Mouse (Mus musculus): ENCODE measurements at regions not wholly inside any gene's neighbourhood (a gene's known extent, or its start where the extent isn't known, plus 50 kb on each side); places are given as distances from the start of the nearest gene placed in this dataset.

DNA sequence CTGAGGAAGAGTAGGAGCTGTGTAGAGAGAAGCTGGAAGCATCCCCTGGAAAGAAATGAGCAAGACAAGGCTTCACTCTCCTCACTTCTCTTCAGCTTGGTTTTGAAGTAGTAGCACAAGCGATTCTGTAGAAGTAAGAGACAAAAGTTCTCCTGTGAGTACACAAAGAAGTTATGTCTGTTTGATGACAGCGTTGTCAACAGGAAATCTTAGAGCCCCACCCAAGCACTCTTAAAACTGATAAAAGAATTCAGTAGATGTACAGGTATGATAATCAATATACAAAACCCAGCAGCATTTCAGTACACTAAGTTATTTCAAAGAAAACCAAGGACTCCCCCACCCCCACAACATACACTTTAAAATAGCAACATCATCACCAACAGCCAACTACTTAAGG lies 194.9 kb downstream of the Etnk1 start:
- TF ChIP-seq EP300 (IDR thresholded peaks at IDR 0.05; ENCODE audit: low read depth), result no peak
- no peak for TF ChIP-seq CTCF (IDR thresholded peaks at IDR 0.05; ENCODE audit: low read depth)

All from liver, postnatal 0 days (tissue).